Mouse (Mus musculus) MEL (cell line): ENCODE results near the gene Impdh1. TPM values are rescaled to one million over a fixed set of nuclear protein-coding genes. Genes with fewer than 3 reads are reported as not detected.

Experiments
- polyA plus RNA-seq, 2 experiments: library from polyadenylated mRNA; stranded (reverse) in 1 of 2; unstranded in 1 of 2; fragments of >175 nt in 1 of 2; fragments of >200 nt in 1 of 2; gene quantifications; 2 replicates each; pipeline versions ENCODE4 v1.2.1 to v1.2.4; 2012; ENCODE audit warnings: low replicate concordance in 2 of 2, low read depth in 1 of 2; ENCODE audit not compliant: insufficient read length in 2 of 2, insufficient read depth in 1 of 2, missing spikeins in 1 of 2
- total RNA-seq: library from RNA; depleted of rRNA; stranded (reverse); fragments of 300-350 nt; gene quantifications from 2 replicates; pipeline ENCODE4 v1.2.3, GENCODE M21; 2012; rRNA removed

Impdh1 gene
- total and polyA plus RNA-seq, 3 experiments: 15.3 to 55.1 TPM; not detected in 1

Other genes starting within 250 kb of the Impdh1 start
- gene Lep, start 156.1 kb downstream of the Impdh1 start, total RNA-seq: not detected in 2 replicates
- gene Lep, start 156.1 kb downstream of the Impdh1 start, polyA plus RNA-seq: not detected
- 48.2 and 50.1 TPM in 2 replicates for gene Rbm28, start 51.4 kb downstream of the Impdh1 start, total RNA-seq
- gene Rbm28, start 51.4 kb downstream of the Impdh1 start, polyA plus RNA-seq: 100 to 1,000 TPM in 1 of 2 experiments, 10 to 100 TPM in 1; 91.2 to 312 TPM
- gene Prrt4, start 36.8 kb downstream of the Impdh1 start, total RNA-seq: not detected in 2 replicates
- gene Prrt4, start 36.8 kb downstream of the Impdh1 start, polyA plus RNA-seq: under 1 TPM in 1 of 2 experiments, not detected in 1; 0.17 TPM
- 15.6 and 18.1 TPM in 2 replicates for gene Hilpda, start 56.1 kb upstream of the Impdh1 start, total RNA-seq
- gene Hilpda, start 56.1 kb upstream of the Impdh1 start, polyA plus RNA-seq: 10 to 100 TPM in 1 of 2 experiments, not detected in 1; 17.0 TPM
- gene Fam71f2, start 63.2 kb upstream of the Impdh1 start, total RNA-seq: 0.23 TPM in 1 of 2 replicates, not detected in the other
- gene Fam71f2, start 63.2 kb upstream of the Impdh1 start, polyA plus RNA-seq: under 1 TPM in 1 of 2 experiments, not detected in 1; 0.84 TPM
- gene Fam71f1, start 102.8 kb upstream of the Impdh1 start, total RNA-seq: not detected in 2 replicates
- gene Fam71f1, start 102.8 kb upstream of the Impdh1 start, polyA plus RNA-seq: under 1 TPM in 1 of 2 experiments, not detected in 1; 0.13 TPM
- gene Calu, start 131.7 kb upstream of the Impdh1 start, total RNA-seq: 80.4 and 98.0 TPM in 2 replicates
- gene Calu, start 131.7 kb upstream of the Impdh1 start, polyA plus RNA-seq: 100 to 1,000 TPM in 1 of 2 experiments, 10 to 100 TPM in 1; 79.4 to 419 TPM
- gene Opn1sw, start 172.1 kb upstream of the Impdh1 start, total RNA-seq: 0.23 TPM in 1 of 2 replicates, not detected in the other
- under 1 TPM in 1 of 2 experiments, not detected in 1; 0.04 TPM for gene Opn1sw, start 172.1 kb upstream of the Impdh1 start, polyA plus RNA-seq
- gene Ccdc136, start 179.9 kb upstream of the Impdh1 start, total RNA-seq: not detected in 2 replicates
- under 1 TPM in 1 of 2 experiments, not detected in 1; 0.22 TPM for gene Ccdc136, start 179.9 kb upstream of the Impdh1 start, polyA plus RNA-seq
- gene Flnc, start 216.9 kb upstream of the Impdh1 start, total RNA-seq: 0.26 and 0.27 TPM in 2 replicates
- gene Flnc, start 216.9 kb upstream of the Impdh1 start, polyA plus RNA-seq: under 1 TPM in 1 of 2 experiments, not detected in 1; 0.31 TPM